Mouse (Mus musculus) lung, embryonic 16.5 days (tissue): Measurements from ENCODE around the gene Itpr1. TPM values are rescaled to one million over a fixed set of nuclear protein-coding genes. Genes with fewer than 3 reads are reported as not detected.

Experiments used
- ATAC-seq: fragments of 200-750 bp; cut with Nextera tagmentation; 2 replicates; pipeline ENCODE4 v1.8.0; 2017; ENCODE audit warnings: low read depth, mild to moderate bottlenecking, moderate library complexity
- H3K27ac ChIP-seq: fragments of 300-500 bp; sonication (generic); 2 replicates; pipeline ENCODE4 v1.5.1; 2014; ENCODE audit warnings: mild to moderate bottlenecking, control low read depth, low read length
- H3K27me3 ChIP-seq: fragments of 300-500 bp; sonication (generic); 2 replicates; pipeline ENCODE4 v1.6.1; 2014; ENCODE audit warnings: low read depth, low read length, mixed read lengths; ENCODE audit not compliant: control insufficient read depth, insufficient read depth
- H3K36me3 ChIP-seq: fragments of 300-500 bp; sonication (generic); 2 replicates; pipeline ENCODE4 v1.6.1; 2014; ENCODE audit warnings: low read length; ENCODE audit not compliant: control insufficient read depth, insufficient read depth
- H3K4me1 ChIP-seq: fragments of 300-500 bp; sonication (generic); replicated peaks from 2 replicates; pipeline ENCODE4 v1.6.1; 2014; ENCODE audit warnings: low read length, mixed read lengths; ENCODE audit not compliant: control insufficient read depth, insufficient read depth
- H3K4me2 ChIP-seq: fragments of 300-500 bp; sonication (generic); 2 replicates; pipeline ENCODE4 v1.6.1; 2014; ENCODE audit warnings: low read depth, low read length, control low read depth
- H3K4me3 ChIP-seq: fragments of 300-500 bp; sonication (generic); 2 replicates; pipeline ENCODE4 v1.5.1; 2014; ENCODE audit warnings: mild to moderate bottlenecking, low read length, control low read depth
- H3K9ac ChIP-seq: fragments of 300-500 bp; sonication (generic); 2 replicates; pipeline ENCODE4 v1.6.1; 2014; ENCODE audit warnings: low read length, control low read depth
- H3K9me3 ChIP-seq: fragments of 300-500 bp; sonication (generic); 2 replicates; pipeline ENCODE4 v1.6.1; 2016; ENCODE audit warnings: low read length; ENCODE audit not compliant: control insufficient read depth
- WGBS: fragments of 180-500 bp; shearing (Covaris S2); extraction: QIAGEN DNeasy Blood & Tissue Kit; methylation state at CpG from one replicate; pipeline ENCODE4 v1.1.7; 2014; 5-methylcytosine and 5-hydroxymethylcytosine counted together
- polyA plus RNA-seq: library from polyadenylated mRNA; unstranded; fragments of >200 nt; fragmentation: Nextera tagmentation; extraction: Ambion mirVana; gene quantifications from 2 replicates; pipeline ENCODE4 v1.2.1, GENCODE M21; 2015

The Itpr1 gene
- polyA plus RNA-seq, 1 experiment from 2014 or later = 13.0 TPM

- Histone ChIP-seq H3K9ac (no peak overlapping the region), H3K4me3 (no peak overlapping the region), H3K27me3 (no peaks in the 10 kb centered on the region), H3K36me3 (no peaks in the 10 kb centered on the region), H3K27ac (no peak overlapping the region), H3K4me1 (peaks cover 8% of the 10 kb centered on the region), H3K4me2 (no peak overlapping the region), H3K9me3 (no peaks in the 10 kb centered on the region)
- 83% methylated on average over 5 of the region's 5 CpGs for WGBS
- ATAC-seq = no peak
Observed at GRCm38 (mm10) chr6:108206914-108207566, 5.9 kb upstream of the Itpr1 start.

DNA sequence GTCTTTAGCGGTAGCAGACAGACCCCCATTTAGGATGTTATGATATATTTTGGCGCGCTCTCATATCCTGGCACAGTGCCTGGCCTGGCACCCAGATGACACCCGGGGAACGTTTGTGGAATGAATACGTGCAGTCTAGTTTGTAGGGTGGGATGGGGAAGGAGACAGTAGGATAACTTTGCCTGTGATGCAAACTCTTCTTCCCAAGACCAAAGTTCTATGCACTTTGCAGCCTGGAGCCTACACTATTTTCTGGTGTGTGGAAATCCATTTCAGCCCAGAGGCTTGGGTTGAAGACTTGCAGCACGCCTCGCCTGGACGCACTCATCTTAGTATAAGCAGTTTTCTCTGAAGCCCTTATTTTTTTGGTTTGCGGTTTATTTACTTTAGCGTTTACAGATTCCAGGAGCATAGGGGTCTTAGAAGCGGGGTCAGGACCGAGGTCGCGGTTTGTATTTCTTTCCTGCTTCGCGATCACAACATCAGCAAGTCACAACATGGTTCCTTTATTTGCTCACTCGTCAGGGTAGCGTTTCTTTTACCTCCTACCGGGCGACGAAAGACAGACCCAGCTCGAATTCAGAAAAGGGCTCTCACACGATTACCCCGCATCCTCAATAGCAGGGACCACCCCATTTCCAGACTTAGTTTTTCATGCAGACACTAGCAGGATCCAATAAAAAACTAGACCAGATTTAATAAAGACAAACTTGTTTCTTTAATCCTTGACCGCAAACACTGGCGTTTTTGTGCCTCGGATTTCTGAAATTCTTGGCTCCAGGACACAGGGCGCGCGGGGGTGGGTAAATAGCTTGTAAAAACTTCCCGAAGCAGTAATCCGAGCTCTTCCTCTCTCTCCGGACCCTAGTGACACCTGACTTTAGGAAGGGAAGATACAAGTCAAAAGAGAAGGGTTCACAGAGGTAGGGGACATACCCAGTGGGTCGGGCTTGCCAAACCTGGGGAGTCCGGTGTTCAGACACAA, 708 bp upstream of the Itpr1 start:
- no peaks in the 10 kb centered on the region for H3K27me3 ChIP-seq
- H3K9me3 ChIP-seq = no peaks in the 10 kb centered on the region
- H3K4me3 ChIP-seq = peak overlapping the region; percentile 82
- no peaks in the 10 kb centered on the region for H3K36me3 ChIP-seq
- H3K4me2 ChIP-seq = peak overlapping the region; percentile 70
- 3% methylated on average over 36 of the region's 36 CpGs for WGBS
- H3K9ac ChIP-seq = peak overlapping the region; percentile 74
- peak overlapping the region; percentile 53 for H3K27ac ChIP-seq
- H3K4me1 ChIP-seq = peaks cover 23% of the 10 kb centered on the region
- ATAC-seq = peak; percentile 51

DNA sequence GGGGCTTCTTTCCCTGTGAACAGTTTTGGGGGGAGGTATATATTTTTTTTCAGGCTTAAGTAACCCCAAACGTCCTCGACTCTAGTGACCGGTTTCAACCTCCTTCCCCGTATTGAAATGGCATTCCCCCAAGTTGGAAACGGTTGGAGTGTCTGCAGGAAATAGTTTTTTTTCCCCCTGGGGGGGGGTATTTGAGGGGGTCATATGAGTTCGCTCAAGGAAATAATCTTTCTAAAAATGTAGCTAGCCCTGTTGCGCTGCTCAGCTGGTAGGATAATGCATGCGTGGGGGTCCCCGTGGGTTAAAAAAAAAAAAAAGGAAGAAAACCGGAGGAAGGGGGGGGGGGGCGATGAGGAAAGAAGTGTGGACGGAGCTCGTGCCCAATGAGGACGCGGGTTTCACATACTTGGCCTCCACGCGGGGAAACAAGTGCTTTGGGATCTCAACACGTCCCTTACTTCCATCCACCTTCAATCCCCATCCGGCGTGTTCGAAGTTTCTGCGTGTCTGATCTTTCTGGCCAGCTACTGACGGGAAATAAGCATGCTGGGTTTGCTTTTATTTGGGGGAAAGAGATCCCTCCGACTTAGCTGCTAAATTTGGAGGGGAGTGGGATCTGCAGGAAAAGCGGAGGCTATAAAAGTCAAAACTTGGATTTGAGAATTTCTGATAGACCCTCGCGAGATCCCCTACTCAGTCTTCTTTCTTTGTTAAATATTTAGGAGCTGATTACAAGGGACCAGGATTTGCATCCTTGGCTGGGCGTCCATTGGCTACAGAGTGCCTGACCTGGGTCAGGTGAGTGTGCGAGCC, 791 bp downstream of the Itpr1 start:
- H3K36me3 ChIP-seq = no peaks in the 10 kb centered on the region
- ATAC-seq = no peak
- H3K4me2 ChIP-seq = peak overlapping the region; percentile 70
- no peaks in the 10 kb centered on the region for H3K9me3 ChIP-seq
- peak overlapping the region; percentile 77 for H3K9ac ChIP-seq
- H3K27me3 ChIP-seq = no peaks in the 10 kb centered on the region
- WGBS = under 1% methylated on average over 28 of the region's 29 CpGs
- H3K4me1 ChIP-seq = peaks cover 23% of the 10 kb centered on the region
- H3K4me3 ChIP-seq = peak overlapping the region; percentile 82
- H3K27ac ChIP-seq = peak overlapping the region; percentile 72

DNA sequence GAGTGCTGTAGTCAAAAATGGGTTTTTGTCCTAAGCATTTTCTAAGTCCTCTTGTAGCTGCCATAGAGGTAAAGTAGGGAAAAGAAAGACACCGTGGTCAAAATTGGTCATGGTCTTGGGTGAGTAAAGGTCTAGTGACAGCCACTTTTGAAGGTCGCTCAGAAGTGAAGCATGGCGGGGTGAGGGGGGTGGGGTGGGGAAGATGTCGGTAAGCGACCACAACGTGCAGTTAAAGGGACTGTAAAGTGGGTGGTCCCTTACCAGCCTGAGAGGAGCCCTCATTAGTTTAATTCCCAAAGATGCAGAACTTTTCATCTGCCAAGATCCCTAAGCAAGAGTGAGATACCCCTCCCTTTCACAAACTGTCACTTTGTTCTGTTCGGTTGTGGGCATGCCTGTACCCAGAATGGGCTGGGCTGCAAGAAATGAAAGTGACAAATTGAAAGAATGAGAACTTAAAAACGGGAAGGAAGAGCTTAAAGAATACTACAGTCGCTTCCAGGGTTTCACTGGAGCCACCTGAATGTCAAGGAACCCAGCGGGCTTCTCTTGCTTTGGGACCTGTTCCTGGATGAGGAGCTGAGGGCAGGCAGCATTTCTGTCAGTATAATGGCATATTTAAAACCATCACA, 1.5 kb downstream of the Itpr1 start:
- peaks cover 23% of the 10 kb centered on the region for H3K4me1 ChIP-seq
- H3K4me3 ChIP-seq = peak overlapping the region; percentile 82
- WGBS = 12% methylated on average over 10 of the region's 10 CpGs
- no peaks in the 10 kb centered on the region for H3K36me3 ChIP-seq
- no peaks in the 10 kb centered on the region for H3K27me3 ChIP-seq
- H3K9ac ChIP-seq = peak overlapping the region; percentile 77
- no peak overlapping the region for H3K27ac ChIP-seq
- no peaks in the 10 kb centered on the region for H3K9me3 ChIP-seq
- H3K4me2 ChIP-seq = peak overlapping the region; percentile 70
- ATAC-seq = no peak

DNA sequence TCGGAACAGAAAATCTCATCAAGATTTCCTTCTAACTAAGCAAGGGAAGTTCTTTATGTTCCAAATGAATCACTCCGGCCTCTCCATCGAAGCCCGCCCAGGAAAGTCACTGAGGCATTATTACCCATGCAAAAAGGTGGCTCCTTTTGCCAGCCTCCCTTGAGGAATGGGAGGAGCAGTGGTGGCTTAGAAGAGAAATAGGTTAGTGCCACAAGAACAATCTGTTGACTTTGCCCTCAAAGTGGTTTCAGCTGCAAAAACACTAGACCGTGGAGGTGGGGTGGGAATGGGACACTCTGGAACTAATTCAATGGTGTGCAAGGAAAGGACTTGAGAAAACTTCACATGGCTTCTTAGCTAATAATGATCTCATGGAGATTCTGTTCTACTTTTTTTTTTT, 3.2 kb downstream of the Itpr1 start:
- Histone ChIP-seq H3K4me1 (peaks cover 23% of the 10 kb centered on the region), H3K4me2 (no peak overlapping the region), H3K9ac (no peak overlapping the region), H3K4me3 (no peak overlapping the region), H3K36me3 (no peaks in the 10 kb centered on the region), H3K27ac (peak overlapping the region; percentile 50; the same call in 1 of the 2 replicates), H3K9me3 (no peaks in the 10 kb centered on the region), H3K27me3 (no peaks in the 10 kb centered on the region)
- 71% methylated on average over 5 of the region's 5 CpGs for WGBS
- ATAC-seq = no peak

DNA sequence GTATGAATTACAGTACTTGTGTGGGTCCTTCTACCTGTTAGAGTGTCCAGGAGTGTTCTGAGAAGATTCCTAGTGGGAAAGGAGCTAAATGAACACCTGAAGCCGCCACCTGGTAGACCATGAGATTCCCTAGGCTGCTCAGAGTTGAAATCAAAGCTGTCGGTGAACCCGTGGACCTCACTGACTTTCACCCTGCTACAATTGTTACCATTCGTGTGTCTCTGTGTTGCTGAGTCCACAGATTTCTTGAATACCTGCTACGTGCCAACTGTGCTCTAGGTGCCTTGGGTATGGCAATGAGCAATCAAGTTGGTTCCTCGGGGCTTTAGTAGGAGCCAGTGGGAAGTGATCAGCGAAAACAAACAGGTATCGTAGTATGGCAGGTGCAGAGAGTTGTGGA, 3.9 kb downstream of the Itpr1 start:
- Histone ChIP-seq H3K4me2 (no peak overlapping the region), H3K36me3 (no peaks in the 10 kb centered on the region), H3K4me3 (no peak overlapping the region), H3K27ac (no peak overlapping the region), H3K9ac (no peak overlapping the region), H3K4me1 (peaks cover 17% of the 10 kb centered on the region), H3K27me3 (no peaks in the 10 kb centered on the region), H3K9me3 (no peaks in the 10 kb centered on the region)
- WGBS = 81% methylated on average over 8 of the region's 8 CpGs
- ATAC-seq = no peak

DNA sequence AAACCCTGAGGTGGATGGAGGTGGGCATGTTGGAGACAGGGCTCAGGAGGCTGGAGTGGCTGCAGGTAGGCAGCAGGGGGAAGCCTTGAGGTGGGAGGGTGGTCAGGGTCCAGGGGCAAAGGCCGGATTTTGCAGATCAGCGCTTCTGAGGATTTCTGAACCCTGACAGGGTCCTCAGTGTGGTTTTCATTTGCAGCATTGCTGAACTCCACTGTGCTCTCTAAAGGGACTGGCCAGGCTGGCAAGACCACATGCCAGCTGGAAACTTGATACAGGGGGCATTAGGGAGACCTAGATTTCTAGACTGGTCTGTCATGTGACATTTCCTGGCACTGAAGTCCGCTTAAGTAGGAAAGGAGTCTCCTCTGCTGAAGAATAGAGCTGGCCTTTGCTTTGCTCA, 5.1 kb downstream of the Itpr1 start:
- no peak overlapping the region for H3K4me2 ChIP-seq
- H3K9me3 ChIP-seq = no peaks in the 10 kb centered on the region
- peaks cover 15% of the 10 kb centered on the region for H3K4me1 ChIP-seq
- H3K27me3 ChIP-seq = no peaks in the 10 kb centered on the region
- no peak overlapping the region for H3K27ac ChIP-seq
- H3K36me3 ChIP-seq = no peaks in the 10 kb centered on the region
- 74% methylated on average over 3 of the region's 3 CpGs for WGBS
- no peak overlapping the region for H3K4me3 ChIP-seq
- ATAC-seq = no peak
- no peak overlapping the region for H3K9ac ChIP-seq

DNA sequence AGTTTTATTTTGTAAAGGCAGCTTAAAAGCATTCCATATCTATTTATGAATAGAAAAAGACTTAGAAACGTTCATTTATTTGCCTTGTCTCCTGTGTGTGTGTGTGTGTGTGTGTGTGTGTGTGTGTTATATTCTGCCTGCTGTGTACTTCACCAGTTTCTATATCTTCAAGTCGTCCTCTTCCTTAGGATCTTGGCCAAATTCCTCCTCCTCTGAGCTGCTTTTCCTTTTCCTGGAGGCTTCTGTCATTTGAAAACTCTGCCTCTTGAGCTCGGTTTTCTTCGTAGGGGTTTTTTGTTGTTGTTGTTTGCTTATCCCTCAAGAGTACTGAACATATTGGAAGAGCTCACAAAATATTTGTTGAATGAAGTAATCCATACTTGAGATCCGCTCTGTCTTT, 9.5 kb downstream of the Itpr1 start:
- 36% methylated on average over 5 of the region's 5 CpGs for WGBS
- Histone ChIP-seq H3K27ac (no peak overlapping the region), H3K9me3 (no peaks in the 10 kb centered on the region), H3K4me1 (no peaks in the 10 kb centered on the region; the same call in 1 of the 2 replicates), H3K27me3 (no peaks in the 10 kb centered on the region), H3K36me3 (no peaks in the 10 kb centered on the region), H3K4me2 (no peak overlapping the region), H3K4me3 (no peak overlapping the region), H3K9ac (no peak overlapping the region)
- ATAC-seq = no peak
